Mouse (Mus musculus): Measurements from ENCODE around the gene E130114P18Rik. TPM values are rescaled to one million over a fixed set of nuclear protein-coding genes. Genes with fewer than 3 reads are reported as not detected.

The E130114P18Rik gene
- not detected for polyA plus RNA-seq (2017; shearing (Covaris generic))

GRCm38 (mm10) chr4:97777706-97778176 is at the start of gene E130114P18Rik:
Gene E130114P18Rik (minus strand): TSS chr4:97778078.

GRCm38 (mm10) chr4:97772641-97773040 is 5.2 kb downstream of the E130114P18Rik start, which contains the start of gene Nfia:
Gene Nfia (plus strand): TSS chr4:97772734.

Other genes with a start within 250 kb of the E130114P18Rik start
- 7.4 TPM for gene Nfia, start 5.3 kb downstream of the E130114P18Rik start, polyA plus RNA-seq (2017; shearing (Covaris generic))

All from CD4-positive, CD25-positive, alpha-beta regulatory T cell (primary cell).